Mouse (Mus musculus) lung, embryonic 16.5 days (tissue): Measurements from ENCODE around the gene Tyms. TPM values are rescaled to one million over a fixed set of nuclear protein-coding genes. Genes with fewer than 3 reads are reported as not detected.

Experiments
- ATAC-seq: fragments of 200-750 bp; cut with Nextera tagmentation; 2 replicates; pipeline ENCODE4 v1.8.0; 2017; ENCODE audit warnings: low read depth, mild to moderate bottlenecking, moderate library complexity
- H3K27ac ChIP-seq: fragments of 300-500 bp; sonication (generic); 2 replicates; pipeline ENCODE4 v1.5.1; 2014; ENCODE audit warnings: mild to moderate bottlenecking, control low read depth, low read length
- H3K27me3 ChIP-seq: fragments of 300-500 bp; sonication (generic); 2 replicates; pipeline ENCODE4 v1.6.1; 2014; ENCODE audit warnings: low read depth, low read length, mixed read lengths; ENCODE audit not compliant: control insufficient read depth, insufficient read depth
- H3K36me3 ChIP-seq: fragments of 300-500 bp; sonication (generic); 2 replicates; pipeline ENCODE4 v1.6.1; 2014; ENCODE audit warnings: low read length; ENCODE audit not compliant: control insufficient read depth, insufficient read depth
- H3K4me1 ChIP-seq: fragments of 300-500 bp; sonication (generic); replicated peaks from 2 replicates; pipeline ENCODE4 v1.6.1; 2014; ENCODE audit warnings: low read length, mixed read lengths; ENCODE audit not compliant: control insufficient read depth, insufficient read depth
- H3K4me2 ChIP-seq: fragments of 300-500 bp; sonication (generic); 2 replicates; pipeline ENCODE4 v1.6.1; 2014; ENCODE audit warnings: low read depth, low read length, control low read depth
- H3K4me3 ChIP-seq: fragments of 300-500 bp; sonication (generic); 2 replicates; pipeline ENCODE4 v1.5.1; 2014; ENCODE audit warnings: mild to moderate bottlenecking, low read length, control low read depth
- H3K9ac ChIP-seq: fragments of 300-500 bp; sonication (generic); 2 replicates; pipeline ENCODE4 v1.6.1; 2014; ENCODE audit warnings: low read length, control low read depth
- H3K9me3 ChIP-seq: fragments of 300-500 bp; sonication (generic); 2 replicates; pipeline ENCODE4 v1.6.1; 2016; ENCODE audit warnings: low read length; ENCODE audit not compliant: control insufficient read depth
- WGBS: fragments of 180-500 bp; shearing (Covaris S2); extraction: QIAGEN DNeasy Blood & Tissue Kit; methylation state at CpG from one replicate; pipeline ENCODE4 v1.1.7; 2014; 5-methylcytosine and 5-hydroxymethylcytosine counted together
- polyA plus RNA-seq: library from polyadenylated mRNA; unstranded; fragments of >200 nt; fragmentation: Nextera tagmentation; extraction: Ambion mirVana; gene quantifications from 2 replicates; pipeline ENCODE4 v1.2.1, GENCODE M21; 2015

Tyms gene
- polyA plus RNA-seq, 1 experiment from 2014 or later, result 275 TPM

- no peak within 1 kb of the TSS for H3K4me3 ChIP-seq
- no peaks in the 10 kb centered on the region for H3K36me3 ChIP-seq
- no peak within 1 kb of the TSS for H3K27ac ChIP-seq
- WGBS, result 47% methylated on average over 16 of the region's 16 CpGs
- H3K4me2 ChIP-seq, result peak within 1 kb of the TSS; percentile 38
- H3K27me3 ChIP-seq, result no peaks in the 10 kb centered on the region
- H3K9ac ChIP-seq, result no peak within 1 kb of the TSS
- H3K9me3 ChIP-seq, result no peaks in the 10 kb centered on the region
- peak; percentile 92 for ATAC-seq
- H3K4me1 ChIP-seq, result peaks cover 7% of the 10 kb centered on the region
Measured at GRCm38 (mm10) chr5:30012726-30013503, 60.5 kb downstream of the Tyms start, which contains the start of gene Il6. Il6 (plus strand) TSS chr5:30013114.

Other genes starting within 250 kb of the Tyms start
- gene Il6, start 60.5 kb downstream of the Tyms start, polyA plus RNA-seq, result 0.24 and 0.53 TPM in 2 replicates
- gene Garem2, start 31.5 kb upstream of the Tyms start, polyA plus RNA-seq, result 0.09 and 0.10 TPM in 2 replicates
- not detected in 2 replicates for gene 3110082J24Rik, start 32.5 kb upstream of the Tyms start, polyA plus RNA-seq
- gene Hadha, start 81.5 kb upstream of the Tyms start, polyA plus RNA-seq, result 142 and 163 TPM in 2 replicates
- 128 and 133 TPM in 2 replicates for gene Hadhb, start 81.6 kb upstream of the Tyms start, polyA plus RNA-seq
- gene Adgrf3, start 132.1 kb upstream of the Tyms start, polyA plus RNA-seq, result 0.11 and 0.25 TPM in 2 replicates
- 15.1 and 19.4 TPM in 2 replicates for gene Selenoi, start 159.0 kb upstream of the Tyms start, polyA plus RNA-seq
- 4.8 and 5.8 TPM in 2 replicates for gene Drc1, start 207.8 kb upstream of the Tyms start, polyA plus RNA-seq